Mouse (Mus musculus): ENCODE data around the gene Zfp740. TPM values are rescaled to one million over a fixed set of nuclear protein-coding genes. Genes with fewer than 3 reads are reported as not detected.

Zfp740 gene
- polyA plus RNA-seq, 1 experiment from 2014 or later = 77.1 TPM

DNA sequence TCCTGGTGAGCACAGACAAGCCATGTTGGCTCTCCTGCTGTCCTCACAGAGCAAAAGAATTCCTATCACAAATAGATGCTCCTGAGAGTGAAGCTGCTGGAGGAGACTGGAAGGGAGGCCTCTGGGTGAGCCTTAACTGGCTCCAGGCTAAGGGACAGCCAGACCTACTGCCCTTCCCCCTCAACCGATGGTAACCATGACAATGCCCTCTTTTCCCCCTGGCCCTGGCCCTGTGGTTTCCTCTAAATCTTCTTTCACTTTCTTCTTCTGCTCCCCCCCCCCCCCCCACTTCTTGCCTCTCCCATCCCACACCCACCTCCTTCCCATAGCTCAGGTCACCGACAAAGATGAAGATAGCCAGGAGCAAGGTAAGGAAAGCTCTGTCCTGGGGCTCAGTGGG is 30.8 kb downstream of the Zfp740 start:
- no peaks in the 10 kb centered on the region for H3K9me3 ChIP-seq (replicated peaks)
- peak overlapping the region; percentile 56; the same call in 1 of the 2 replicates for H3K27ac ChIP-seq
- ATAC-seq (replicated peaks; ENCODE audit: low FRiP score) = no peak
- no peak overlapping the region for H3K4me2 ChIP-seq
- H3K27me3 ChIP-seq = no peaks in the 10 kb centered on the region
- no peak overlapping the region for H3K9ac ChIP-seq
- WGBS = 28% methylated on average over 2 of the region's 2 CpGs
- H3K4me1 ChIP-seq = peaks cover 24% of the 10 kb centered on the region
- no peak overlapping the region for H3K4me3 ChIP-seq (replicated peaks)
- H3K36me3 ChIP-seq = peaks cover 25% of the 10 kb centered on the region

DNA sequence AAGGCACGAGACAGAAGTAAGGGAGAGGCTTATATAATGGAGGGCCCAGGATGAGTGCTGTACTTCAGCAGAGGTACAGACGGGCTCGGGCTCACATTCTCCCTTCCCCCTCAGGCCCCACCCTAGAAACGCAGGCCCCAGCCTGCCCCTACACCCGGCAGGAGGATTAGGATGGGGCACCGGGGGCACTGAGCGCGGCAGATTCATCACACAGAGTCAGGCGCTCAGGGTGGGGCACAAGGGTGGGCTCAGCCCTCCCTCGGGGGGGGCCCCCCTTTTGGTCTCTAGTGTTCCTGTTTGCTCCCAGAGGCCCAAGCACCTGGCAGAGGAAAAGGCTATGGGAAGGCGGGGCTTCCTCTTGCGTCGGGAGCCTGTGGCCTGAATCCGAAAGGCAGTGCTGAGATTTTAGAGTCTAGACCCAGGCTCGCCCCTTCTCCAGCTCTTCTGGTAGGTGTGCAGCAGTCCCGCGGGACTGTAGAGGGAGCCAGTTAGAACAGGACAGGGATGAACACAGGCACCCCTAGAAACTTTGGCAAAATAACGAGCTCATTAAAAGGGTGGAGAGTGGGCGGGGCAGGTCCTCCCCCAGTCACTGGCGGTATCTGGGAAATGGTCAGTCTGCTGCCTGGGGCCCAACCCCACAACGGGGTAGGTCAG is 32.5 kb downstream of the Zfp740 start:
- Histone ChIP-seq H3K9me3 (replicated peaks) (no peaks in the 10 kb centered on the region), H3K9ac (peak overlapping the region; percentile 25; the same call in 1 of the 2 replicates), H3K36me3 (peaks cover 31% of the 10 kb centered on the region), H3K4me3 (replicated peaks) (peak overlapping the region; percentile 7; the same call in 1 of the 2 replicates), H3K27ac (no peak overlapping the region; the same call in 1 of the 2 replicates), H3K4me1 (peaks cover 35% of the 10 kb centered on the region), H3K4me2 (peak overlapping the region; percentile 37), H3K27me3 (no peaks in the 10 kb centered on the region)
- WGBS = 29% methylated on average over 21 of the region's 21 CpGs
- peak; percentile 47 for ATAC-seq (replicated peaks; ENCODE audit: low FRiP score)

DNA sequence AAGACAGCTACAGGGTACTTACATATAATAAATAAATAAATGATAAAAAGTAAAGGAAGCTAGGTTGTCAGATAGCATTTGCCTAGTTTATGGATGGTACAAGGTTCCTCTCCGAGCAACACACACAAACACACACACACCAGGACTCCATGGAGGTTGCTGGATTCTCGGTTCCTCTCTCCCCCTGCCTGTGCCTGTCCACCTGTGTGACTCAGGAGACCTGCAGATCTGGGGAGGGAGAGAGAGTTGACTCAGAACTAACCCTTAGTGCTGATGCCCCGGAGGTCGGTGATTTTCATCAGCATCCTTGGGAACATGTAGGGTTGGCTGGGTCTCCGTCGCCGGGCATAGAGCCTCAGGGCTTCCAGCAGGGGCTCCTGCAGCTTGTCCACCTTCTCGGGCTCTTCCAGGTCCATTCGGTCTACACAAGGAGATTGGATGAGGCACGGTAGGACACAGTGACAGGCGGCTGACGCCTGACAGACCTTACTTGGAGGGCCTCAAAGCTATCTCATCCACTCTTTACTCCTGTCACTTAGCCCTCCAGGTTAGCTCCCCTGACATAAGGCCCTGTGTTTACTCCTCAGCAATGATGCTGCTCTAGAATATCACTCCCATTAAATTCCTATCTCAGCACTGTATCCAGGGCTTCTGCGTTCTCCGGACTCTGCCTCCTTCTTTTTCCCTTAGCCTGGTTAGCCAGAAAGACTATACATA is 35.7 kb downstream of the Zfp740 start:
- H3K9me3 ChIP-seq (replicated peaks) = no peaks in the 10 kb centered on the region
- no peaks in the 10 kb centered on the region for H3K27me3 ChIP-seq
- H3K4me1 ChIP-seq = peaks cover 53% of the 10 kb centered on the region
- WGBS = 91% methylated on average over 14 of the region's 14 CpGs
- no peak overlapping the region for H3K27ac ChIP-seq
- H3K36me3 ChIP-seq = peaks cover 38% of the 10 kb centered on the region
- no peak overlapping the region for H3K4me3 ChIP-seq (replicated peaks)
- no peak overlapping the region for H3K4me2 ChIP-seq
- no peak overlapping the region for H3K9ac ChIP-seq
- no peak for ATAC-seq (replicated peaks; ENCODE audit: low FRiP score)

DNA sequence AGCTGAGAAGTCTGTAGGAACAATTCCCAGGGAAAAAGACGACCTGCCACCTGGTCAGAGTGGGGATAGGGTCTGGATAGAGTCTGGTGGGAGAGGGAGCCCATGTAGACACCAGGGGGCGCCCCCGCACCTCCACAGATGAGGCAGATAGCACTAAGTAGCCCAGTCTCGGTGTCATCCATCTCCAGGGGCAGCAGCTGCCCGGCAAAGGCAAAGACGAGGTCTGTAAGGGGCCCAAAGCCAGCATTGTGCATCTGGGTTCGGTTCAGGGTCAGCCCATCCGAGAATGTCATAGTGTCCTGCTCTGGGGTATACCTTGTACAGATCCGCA is 36.2 kb downstream of the Zfp740 start:
- Histone ChIP-seq H3K4me3 (replicated peaks) (no peak overlapping the region), H3K9ac (no peak overlapping the region), H3K27me3 (no peaks in the 10 kb centered on the region), H3K4me2 (no peak overlapping the region), H3K36me3 (peaks cover 38% of the 10 kb centered on the region), H3K27ac (0 out of 2 replicates have a peak overlapping the region, but pooled peaks have one; percentile 15), H3K9me3 (replicated peaks) (no peaks in the 10 kb centered on the region), H3K4me1 (peaks cover 54% of the 10 kb centered on the region)
- ATAC-seq (replicated peaks; ENCODE audit: low FRiP score) = peak; percentile 59; the same call in 1 of the 2 replicates
- WGBS = 15% methylated on average over 9 of the region's 9 CpGs

DNA sequence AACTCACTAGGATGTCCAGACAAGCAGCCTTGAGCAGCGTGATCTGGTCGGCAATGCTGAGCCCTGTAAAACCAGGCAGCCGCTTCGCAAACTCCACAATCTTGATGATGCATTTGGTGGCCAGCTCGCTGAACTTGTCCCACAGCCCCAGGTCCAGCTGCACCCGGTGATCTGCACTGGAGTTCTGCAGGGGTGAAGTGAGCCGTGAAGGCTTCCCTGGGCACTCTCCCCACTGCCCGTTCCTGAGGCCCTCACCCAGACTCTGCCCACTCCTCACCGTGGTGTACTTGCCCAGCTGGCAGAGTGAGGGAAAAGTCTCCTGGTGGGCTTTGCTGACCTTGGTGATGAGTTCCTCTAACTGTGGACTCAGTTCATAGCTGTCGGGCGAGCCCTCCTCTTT is 36.8 kb downstream of the Zfp740 start:
- Histone ChIP-seq H3K4me3 (replicated peaks) (no peak overlapping the region), H3K4me2 (no peak overlapping the region), H3K9ac (0 out of 2 replicates have a peak overlapping the region, but pooled peaks have one; percentile 14), H3K4me1 (peaks cover 54% of the 10 kb centered on the region), H3K9me3 (replicated peaks) (no peaks in the 10 kb centered on the region), H3K36me3 (peaks cover 38% of the 10 kb centered on the region), H3K27me3 (no peaks in the 10 kb centered on the region), H3K27ac (peak overlapping the region; percentile 15; the same call in 1 of the 2 replicates)
- WGBS = 71% methylated on average over 11 of the region's 11 CpGs
- no peak for ATAC-seq (replicated peaks; ENCODE audit: low FRiP score)

DNA sequence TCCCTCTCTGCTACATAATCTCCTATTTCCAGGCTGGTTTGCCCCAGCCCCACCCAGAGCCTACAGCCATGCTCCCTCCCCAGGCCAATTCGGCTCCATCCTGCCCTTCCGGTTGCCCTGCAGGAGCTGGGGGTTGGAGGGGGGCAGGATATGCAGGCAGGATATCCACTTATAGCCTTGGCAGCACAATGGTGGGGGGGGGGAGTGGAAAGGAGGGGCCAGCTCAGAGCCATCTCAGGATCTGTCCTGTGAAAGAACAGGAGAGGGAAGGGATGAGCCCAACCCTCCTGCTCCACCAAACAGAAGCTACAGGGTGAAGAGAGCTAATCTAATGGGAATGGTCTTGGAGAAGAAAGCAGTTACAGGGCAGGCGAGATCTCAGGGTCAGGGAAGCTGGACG is 37.6 kb downstream of the Zfp740 start:
- H3K9ac ChIP-seq = no peak overlapping the region
- H3K27ac ChIP-seq = peak overlapping the region; percentile 58; the same call in 1 of the 2 replicates
- H3K4me3 ChIP-seq (replicated peaks) = no peak overlapping the region
- ATAC-seq (replicated peaks; ENCODE audit: low FRiP score) = no peak
- H3K9me3 ChIP-seq (replicated peaks) = no peaks in the 10 kb centered on the region
- peaks cover 54% of the 10 kb centered on the region for H3K4me1 ChIP-seq
- WGBS = 63% methylated on average over 4 of the region's 4 CpGs
- no peaks in the 10 kb centered on the region for H3K27me3 ChIP-seq
- no peak overlapping the region for H3K4me2 ChIP-seq
- peaks cover 38% of the 10 kb centered on the region for H3K36me3 ChIP-seq

DNA sequence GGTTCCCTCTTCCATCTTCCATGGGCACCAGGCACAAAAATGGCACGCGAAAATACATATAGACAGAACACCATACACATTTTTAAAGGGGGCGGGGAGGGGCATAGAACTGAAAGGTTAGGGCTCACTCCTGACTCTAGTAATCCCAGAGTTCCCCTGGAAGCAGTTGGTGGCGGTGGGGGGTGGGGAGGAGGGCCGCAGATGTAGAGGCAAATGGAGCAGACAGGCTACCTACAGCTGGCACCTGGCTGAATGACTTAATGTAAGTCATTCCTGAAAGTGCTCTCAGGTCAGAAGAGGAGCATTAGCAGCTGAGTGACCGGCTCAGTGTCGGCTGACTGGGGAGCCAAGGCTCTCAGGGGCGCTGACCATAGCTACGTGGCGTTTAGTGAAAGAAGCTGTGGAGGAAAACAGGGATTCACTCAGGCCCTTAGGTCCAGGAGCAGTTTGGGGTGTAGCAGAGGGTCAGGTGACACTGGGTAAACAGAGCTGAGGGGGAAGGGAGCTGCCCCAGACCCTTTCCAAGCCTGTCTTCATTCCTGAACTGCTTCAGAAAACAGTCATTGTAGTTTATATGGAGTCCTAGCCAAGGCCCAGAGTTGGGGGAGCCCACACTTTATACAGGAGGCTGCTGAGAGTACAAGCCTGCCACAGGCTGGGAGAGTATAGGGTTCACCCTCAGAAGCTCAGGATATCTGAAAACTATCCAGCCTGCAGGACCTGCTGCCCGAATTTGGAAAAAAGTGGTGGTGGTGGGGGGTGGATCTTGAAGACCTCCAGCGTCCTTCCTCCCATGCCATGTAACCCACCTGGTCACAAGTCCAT is 39.6 kb downstream of the Zfp740 start:
- peak overlapping the region; percentile 69; the same call in 1 of the 2 replicates for H3K27ac ChIP-seq
- H3K4me1 ChIP-seq = peaks cover 61% of the 10 kb centered on the region
- 39% methylated on average over 12 of the region's 12 CpGs for WGBS
- H3K9me3 ChIP-seq (replicated peaks) = no peaks in the 10 kb centered on the region
- H3K36me3 ChIP-seq = peaks cover 25% of the 10 kb centered on the region
- 0 out of 2 replicates have a peak, but pooled peaks cover 3% of the 10 kb centered on the region for H3K27me3 ChIP-seq
- H3K4me3 ChIP-seq (replicated peaks) = no peak overlapping the region
- no peak for ATAC-seq (replicated peaks; ENCODE audit: low FRiP score)
- H3K4me2 ChIP-seq = peak overlapping the region; percentile 94
- no peak overlapping the region for H3K9ac ChIP-seq

DNA sequence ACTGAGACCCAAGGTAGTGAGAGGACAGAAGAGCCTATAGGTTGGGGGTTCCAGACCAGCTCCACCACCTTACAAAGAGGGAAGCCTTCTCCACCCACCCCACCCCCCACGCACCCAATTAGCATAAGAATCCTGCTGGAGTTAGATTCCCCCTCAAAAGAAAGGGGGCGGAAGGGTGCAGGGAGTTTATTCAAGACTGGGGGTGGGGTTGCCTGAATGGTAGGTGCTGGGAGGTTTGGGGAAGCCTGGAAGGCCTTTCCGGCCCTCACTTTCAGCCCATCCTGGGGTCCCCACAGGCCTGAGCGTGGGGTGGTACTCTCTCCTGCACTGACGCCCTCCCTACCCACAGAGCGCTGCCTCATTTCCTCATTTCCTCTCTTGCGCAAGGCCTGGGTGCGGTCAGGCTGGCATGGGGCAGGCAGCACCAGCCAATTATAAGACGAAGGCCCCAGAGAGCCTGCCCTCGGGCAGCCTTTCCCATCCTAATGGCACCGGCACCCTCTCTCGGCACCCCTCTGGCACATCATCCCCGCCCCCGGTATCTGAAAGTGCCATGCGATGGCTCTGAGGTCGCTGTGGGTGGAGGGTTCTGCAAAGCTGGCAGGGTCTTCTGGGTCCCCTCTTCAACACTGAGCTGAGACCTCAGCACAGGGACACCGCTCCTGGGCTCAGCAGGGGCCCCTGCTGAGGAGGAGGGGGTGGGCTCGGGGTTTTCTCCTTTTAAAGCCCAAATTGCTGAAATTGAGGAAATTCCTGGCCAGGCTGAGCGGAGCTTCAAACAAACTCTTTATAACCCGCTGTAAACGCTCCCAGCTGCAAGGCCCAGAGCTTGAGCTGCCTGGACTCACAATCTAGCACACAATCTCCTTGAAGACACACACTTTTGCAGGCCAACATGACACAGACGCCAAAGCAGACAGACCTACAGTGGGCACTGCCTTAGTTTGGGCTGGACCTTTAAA is 40.5 kb downstream of the Zfp740 start:
- Histone ChIP-seq H3K36me3 (peaks cover 17% of the 10 kb centered on the region), H3K4me1 (peaks cover 69% of the 10 kb centered on the region), H3K4me3 (replicated peaks) (peak overlapping the region; percentile 66), H3K9me3 (replicated peaks) (no peaks in the 10 kb centered on the region), H3K9ac (peak overlapping the region; percentile 33), H3K27me3 (0 out of 2 replicates have a peak, but pooled peaks cover 3% of the 10 kb centered on the region), H3K27ac (peak overlapping the region; percentile 69), H3K4me2 (peak overlapping the region; percentile 94)
- 23% methylated on average over 22 of the region's 22 CpGs for WGBS
- no peak for ATAC-seq (replicated peaks; ENCODE audit: low FRiP score)

DNA sequence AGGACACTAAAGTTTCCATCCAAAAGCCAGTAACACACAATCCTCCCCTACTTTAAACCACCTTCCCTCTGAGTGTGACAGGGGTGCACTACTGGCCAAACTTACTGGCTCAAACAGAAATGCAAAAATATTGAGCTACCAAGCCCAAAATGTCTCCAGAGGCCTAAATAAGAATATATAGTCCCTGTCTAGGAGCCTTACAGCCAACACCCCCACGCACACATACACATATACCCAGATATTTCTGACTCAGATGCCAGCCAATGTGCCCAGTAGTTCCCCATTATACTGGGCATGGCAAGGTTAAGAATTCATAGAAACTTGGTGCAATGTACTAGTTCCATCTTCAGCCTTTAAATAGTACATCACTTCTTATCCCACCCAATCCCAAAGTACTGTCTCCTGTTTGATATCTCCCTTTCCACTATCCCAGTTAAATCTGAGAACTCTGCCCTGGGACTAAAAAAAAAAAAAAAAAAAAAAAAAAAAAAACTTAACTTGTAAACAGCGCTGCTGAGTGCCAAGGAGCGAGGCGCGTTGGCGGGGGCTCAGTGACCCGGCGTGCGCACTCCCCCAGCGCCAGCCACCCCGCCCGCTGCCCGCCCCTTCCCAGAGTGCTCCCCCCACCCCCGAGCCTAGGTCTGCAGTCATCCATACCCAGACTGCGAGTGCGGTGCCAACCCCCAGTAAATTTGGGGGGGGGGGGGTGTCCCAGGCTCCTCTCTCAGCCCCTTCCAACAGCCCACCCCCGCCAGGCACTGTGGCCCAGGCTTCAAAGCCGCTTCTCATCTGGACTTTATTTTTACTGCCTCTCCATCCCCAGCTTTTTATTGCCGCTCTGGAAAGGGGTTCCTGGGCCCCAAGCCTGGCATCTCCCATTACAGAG is 41.5 kb downstream of the Zfp740 start:
- no peak for ATAC-seq (replicated peaks; ENCODE audit: low FRiP score)
- H3K36me3 ChIP-seq = peaks cover 7% of the 10 kb centered on the region
- peaks cover 74% of the 10 kb centered on the region for H3K4me1 ChIP-seq
- no peaks in the 10 kb centered on the region for H3K9me3 ChIP-seq (replicated peaks)
- H3K27me3 ChIP-seq = 0 out of 2 replicates have a peak, but pooled peaks cover 3% of the 10 kb centered on the region
- peak overlapping the region; percentile 94 for H3K4me2 ChIP-seq
- peak overlapping the region; percentile 66 for H3K4me3 ChIP-seq (replicated peaks)
- H3K9ac ChIP-seq = peak overlapping the region; percentile 68
- 5% methylated on average over 19 of the region's 19 CpGs for WGBS
- peak overlapping the region; percentile 99 for H3K27ac ChIP-seq

DNA sequence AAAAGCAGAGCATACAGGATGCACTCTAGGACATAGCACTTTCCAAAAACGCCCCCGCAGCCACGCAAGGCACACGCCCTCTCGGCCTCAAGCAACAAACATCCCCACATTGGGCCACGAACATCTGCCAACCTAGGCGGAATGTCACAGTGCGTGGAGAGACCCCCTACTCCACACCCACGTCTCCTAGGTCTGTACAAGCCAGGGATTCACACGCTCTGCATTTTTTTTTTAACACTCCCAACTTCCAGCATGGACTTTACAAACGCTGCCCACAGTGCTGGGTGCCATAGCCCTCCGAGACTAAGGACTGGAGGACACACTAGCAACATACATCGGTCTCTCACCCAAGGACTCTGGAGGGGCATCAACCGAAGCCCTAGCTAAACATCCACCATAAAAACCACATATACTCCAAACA is 42.4 kb downstream of the Zfp740 start:
- WGBS = 1% methylated on average over 14 of the region's 14 CpGs
- no peaks in the 10 kb centered on the region for H3K9me3 ChIP-seq (replicated peaks)
- H3K36me3 ChIP-seq = peaks cover 7% of the 10 kb centered on the region
- H3K27me3 ChIP-seq = 0 out of 2 replicates have a peak, but pooled peaks cover 3% of the 10 kb centered on the region
- peak overlapping the region; percentile 68 for H3K9ac ChIP-seq
- peak overlapping the region; percentile 66 for H3K4me3 ChIP-seq (replicated peaks)
- peak overlapping the region; percentile 99 for H3K27ac ChIP-seq
- ATAC-seq (replicated peaks; ENCODE audit: low FRiP score) = no peak
- peaks cover 78% of the 10 kb centered on the region for H3K4me1 ChIP-seq
- H3K4me2 ChIP-seq = peak overlapping the region; percentile 94
